Mouse (Mus musculus) gastrocnemius, postnatal 36 days (tissue): ENCODE data around the gene Fndc3b. TPM values are rescaled to one million over a fixed set of nuclear protein-coding genes. Genes with fewer than 3 reads are reported as not detected.
"Not testable (repeated sequence)": the region's sequence is repeated elsewhere in the genome, so short reads cannot be mapped to it uniquely, and the experiment has no call there.

Source experiments
- DNase-seq, 2 experiments: peaks; one replicate each; pipeline ENCODE4 v3.0.0; 2022
- intact Hi-C: fragments of 180-260 bp; cut with DNase I; formaldehyde crosslinking; loops from one replicate; pipeline ENCODE4 v1.15.1; 2025
- total RNA-seq, 2 experiments: library from RNA; stranded (reverse); gene quantifications; 2 replicates each; pipeline ENCODE4 v1.2.3; 2021

The Fndc3b gene
- total RNA-seq, 2 experiments from 2014 or later, result 17.1 to 22.2 TPM

GRCm38 (mm10) chr3:27449447-27449846 is 261.7 kb downstream of the Fndc3b start:
- no peak for DNase-seq
- intact Hi-C loops, result no loop called here

- intact Hi-C loops, result no loop called here
Measured at GRCm38 (mm10) chr3:27448367-27448766, 262.7 kb downstream of the Fndc3b start.

GRCm38 (mm10) chr3:27439704-27440103 is 271.4 kb downstream of the Fndc3b start:
- intact Hi-C loops, result no loop called here
- DNase-seq, result no peak

More at GRCm38 (mm10) chr3:27448367-27448766, 262.7 kb downstream of the Fndc3b start:
- no peak for DNase-seq

GRCm38 (mm10) chr3:27435096-27435620 is 275.9 kb downstream of the Fndc3b start:
- DNase-seq, result no peak
- intact Hi-C loops, result no loop called here

GRCm38 (mm10) chr3:27432981-27433380 is 278.1 kb downstream of the Fndc3b start:
- no peak for DNase-seq
- intact Hi-C loops, result no loop called here

- intact Hi-C loops, result no loop called here
- DNase-seq, result peak; percentile 27 to 38
Measured at GRCm38 (mm10) chr3:27430621-27431263, 280.4 kb downstream of the Fndc3b start.

GRCm38 (mm10) chr3:27427406-27427805 is 283.7 kb downstream of the Fndc3b start:
- intact Hi-C loops, result no loop called here
- no peak for DNase-seq

GRCm38 (mm10) chr3:27424049-27424667 is 286.9 kb downstream of the Fndc3b start:
- no peak for DNase-seq
- intact Hi-C loops, result no loop called here

GRCm38 (mm10) chr3:27422521-27422920 is 288.6 kb downstream of the Fndc3b start:
- intact Hi-C loops, result no loop called here
- no peak for DNase-seq

- intact Hi-C loops, result no loop called here
Measured at GRCm38 (mm10) chr3:27421980-27422379, 289.1 kb downstream of the Fndc3b start.

GRCm38 (mm10) chr3:27418602-27419001 is 292.5 kb downstream of the Fndc3b start:
- intact Hi-C loops, result no loop called here
- DNase-seq, result no peak

More at GRCm38 (mm10) chr3:27421980-27422379, 289.1 kb downstream of the Fndc3b start:
- DNase-seq, result no peak

GRCm38 (mm10) chr3:27416786-27417185 is 294.3 kb downstream of the Fndc3b start:
- intact Hi-C loops, result no loop called here
- DNase-seq, result no peak

- no peak for DNase-seq
- intact Hi-C loops, result no loop called here
Measured at GRCm38 (mm10) chr3:27413566-27413965, 297.5 kb downstream of the Fndc3b start.

- DNase-seq, result no peak
- intact Hi-C loops, result no loop called here
Measured at GRCm38 (mm10) chr3:27411286-27411685, 299.8 kb downstream of the Fndc3b start.

GRCm38 (mm10) chr3:27408564-27408963 is 302.5 kb downstream of the Fndc3b start:
- intact Hi-C loops, result no loop called here
- DNase-seq, result no peak

- intact Hi-C loops, result no loop called here
- no peak for DNase-seq
Measured at GRCm38 (mm10) chr3:27406440-27406839, 304.7 kb downstream of the Fndc3b start.

- intact Hi-C loops, DNase-seq: not testable (repeated sequence)
Measured at GRCm38 (mm10) chr3:27400996-27401395, 310.1 kb downstream of the Fndc3b start.

- intact Hi-C loops, result no loop called here
- no peak for DNase-seq
Measured at GRCm38 (mm10) chr3:27389923-27390322, 321.2 kb downstream of the Fndc3b start.

GRCm38 (mm10) chr3:27384836-27385235 is 326.3 kb downstream of the Fndc3b start:
- intact Hi-C loops, result no loop called here
- no peak for DNase-seq

- DNase-seq, result no peak
- intact Hi-C loops, result no loop called here
Measured at GRCm38 (mm10) chr3:27377935-27378334, 333.2 kb downstream of the Fndc3b start.

- intact Hi-C loops, result no loop called here
- DNase-seq, result no peak
Measured at GRCm38 (mm10) chr3:27374396-27374795, 336.7 kb downstream of the Fndc3b start.
